Mouse (Mus musculus) urinary bladder, postnatal 10 days (tissue): ENCODE measurements around the gene Camsap1.

ENCODE experiments used
- DNase-seq: peaks from one replicate; pipeline ENCODE4 v3.0.0; 2022; ENCODE audit warnings: low spot score

Gene Camsap1

GRCm38 (mm10) chr2:25978997-25979396 lies 4.1 kb downstream of the Camsap1 start:
- DNase-seq, result no peak

GRCm38 (mm10) chr2:25977587-25978239 lies 5.4 kb downstream of the Camsap1 start:
- no peak for DNase-seq

- no peak for DNase-seq
These were observed 7.8 kb downstream of the Camsap1 start for GRCm38 (mm10) chr2:25975141-25975770.

GRCm38 (mm10) chr2:25970426-25970825 lies 12.7 kb downstream of the Camsap1 start:
- no peak for DNase-seq

- DNase-seq, result no peak
These were observed 13.8 kb downstream of the Camsap1 start for GRCm38 (mm10) chr2:25969319-25969718.

GRCm38 (mm10) chr2:25949291-25949690 lies 33.8 kb downstream of the Camsap1 start:
- no peak for DNase-seq

- no peak for DNase-seq
These were observed 35.1 kb downstream of the Camsap1 start for GRCm38 (mm10) chr2:25947950-25948349.

- DNase-seq, result no peak
These were observed 39.3 kb downstream of the Camsap1 start for GRCm38 (mm10) chr2:25943822-25944221.

GRCm38 (mm10) chr2:25940503-25940902 lies 42.6 kb downstream of the Camsap1 start:
- no peak for DNase-seq

GRCm38 (mm10) chr2:25931249-25931859 lies 51.7 kb downstream of the Camsap1 start:
- no peak for DNase-seq

- DNase-seq, result no peak
These were observed 55.3 kb downstream of the Camsap1 start for GRCm38 (mm10) chr2:25927821-25928220.

GRCm38 (mm10) chr2:25924934-25925333 lies 58.1 kb downstream of the Camsap1 start:
- no peak for DNase-seq

GRCm38 (mm10) chr2:25923799-25924198 lies 59.3 kb downstream of the Camsap1 start:
- DNase-seq, result no peak

- no peak for DNase-seq
These were observed 63.1 kb downstream of the Camsap1 start for GRCm38 (mm10) chr2:25919972-25920371.

GRCm38 (mm10) chr2:25918408-25918807 lies 64.7 kb downstream of the Camsap1 start:
- DNase-seq, result no peak

- DNase-seq, result no peak
These were observed 68.3 kb downstream of the Camsap1 start for GRCm38 (mm10) chr2:25914821-25915220.

GRCm38 (mm10) chr2:25914201-25914600 lies 68.9 kb downstream of the Camsap1 start:
- no peak for DNase-seq

- no peak for DNase-seq
These were observed 69.8 kb downstream of the Camsap1 start for GRCm38 (mm10) chr2:25913247-25913646.

GRCm38 (mm10) chr2:25909872-25910271 lies 73.2 kb downstream of the Camsap1 start:
- DNase-seq, result no peak

- no peak for DNase-seq
These were observed 84.1 kb downstream of the Camsap1 start for GRCm38 (mm10) chr2:25898970-25899369.

GRCm38 (mm10) chr2:25892440-25892839 lies 90.6 kb downstream of the Camsap1 start:
- DNase-seq, result no peak

- DNase-seq, result no peak
These were observed 94.9 kb downstream of the Camsap1 start for GRCm38 (mm10) chr2:25888144-25888543.

- DNase-seq, result no peak
These were observed 95.9 kb downstream of the Camsap1 start for GRCm38 (mm10) chr2:25887226-25887625.
